Mouse (Mus musculus): ENCODE measurements at regions not wholly inside any gene's neighbourhood (a gene's known extent, or its start where the extent isn't known, plus 50 kb on each side); places are given as distances from the start of the nearest gene placed in this dataset.

- TF ChIP-seq CTCF (IDR thresholded peaks at IDR 0.05; ENCODE audit: extremely low read depth, insufficient read length, insufficient replicate concordance, low read depth, low read length) (no peak), POLR2A (IDR thresholded peaks at IDR 0.05; ENCODE audit: low read depth, low read length) (no peak)
Measured at GRCm38 (mm10) chr1:179906115-179906514, 54.2 kb upstream of the Cdc42bpa start.
